Mouse (Mus musculus): ENCODE results near the gene Plet1. TPM values are rescaled to one million over a fixed set of nuclear protein-coding genes. Genes with fewer than 3 reads are reported as not detected.

Plet1 gene
- not detected in 2 replicates for polyA plus RNA-seq (2012; ENCODE audit: low replicate concordance)

DNA sequence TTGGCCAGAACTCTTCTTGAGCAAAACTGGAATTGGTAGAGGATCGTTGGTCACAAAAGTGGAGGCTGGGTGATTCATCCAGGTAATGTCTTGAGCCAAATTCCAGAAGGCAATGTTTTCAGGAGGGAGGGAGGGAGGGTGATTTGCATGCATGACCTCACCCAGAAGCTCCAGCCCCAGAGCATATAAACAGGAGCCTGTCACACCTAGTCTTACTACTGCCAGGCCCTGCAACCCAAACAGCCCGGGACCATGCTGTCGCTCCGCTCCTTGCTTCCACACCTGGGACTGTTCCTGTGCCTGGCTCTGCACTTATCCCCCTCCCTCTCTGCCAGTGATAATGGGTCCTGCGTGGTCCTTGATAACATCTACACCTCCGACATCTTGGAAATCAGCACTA lies at the start of gene Plet1:
Gene Plet1 (plus strand): TSS at position 215 of the 400 bp plus-strand sequence.

GRCm38 (mm10) chr9:50528293-50528892 lies 34.1 kb downstream of the Plet1 start, which contains the start of gene Pts:
Gene Pts, minus strand, starts transcription at chr9:50528724.

DNA sequence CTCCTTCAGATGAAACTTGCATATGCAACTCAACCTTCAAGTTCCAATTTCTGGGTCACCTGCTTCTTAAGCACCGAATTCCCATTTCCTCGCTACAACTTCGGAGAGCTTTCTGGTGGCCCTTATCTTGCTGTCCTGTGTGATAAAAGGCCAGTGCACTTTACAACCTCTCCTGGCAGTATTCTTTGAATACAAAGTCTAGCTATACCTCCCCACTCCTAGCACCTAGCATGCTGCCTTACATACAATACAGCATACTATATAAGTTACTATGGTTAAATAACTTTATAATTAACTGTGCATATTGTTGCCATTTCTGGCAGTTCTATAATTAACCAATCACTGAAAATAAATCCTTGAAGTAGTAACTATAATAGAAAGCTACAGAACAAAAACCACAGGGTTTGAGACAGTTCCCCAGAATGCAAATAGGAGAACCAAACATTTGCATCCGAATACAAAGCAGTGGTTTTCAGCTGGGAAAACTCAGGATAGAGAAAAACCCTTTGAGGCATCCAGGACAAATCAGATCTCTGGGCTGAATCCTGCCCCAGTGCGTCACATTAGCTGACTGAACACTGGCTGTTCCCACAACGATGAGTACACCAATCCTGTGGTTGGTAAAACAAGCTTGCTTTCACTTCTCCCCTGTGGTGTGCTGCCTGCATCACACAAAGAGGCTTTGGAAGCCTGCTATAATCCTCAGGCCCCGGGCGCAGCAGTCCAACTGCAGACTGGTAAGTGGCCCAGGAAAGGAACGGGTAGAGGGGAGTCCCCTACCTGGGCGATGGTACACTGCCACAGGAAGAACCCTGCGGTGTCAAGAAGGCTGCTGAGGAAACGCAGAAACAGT lies 60.1 kb downstream of the Plet1 start, which contains the start of gene Il18:
Gene Il18 (plus strand): TSS at position 587 of the 853 bp plus-strand sequence.

DNA sequence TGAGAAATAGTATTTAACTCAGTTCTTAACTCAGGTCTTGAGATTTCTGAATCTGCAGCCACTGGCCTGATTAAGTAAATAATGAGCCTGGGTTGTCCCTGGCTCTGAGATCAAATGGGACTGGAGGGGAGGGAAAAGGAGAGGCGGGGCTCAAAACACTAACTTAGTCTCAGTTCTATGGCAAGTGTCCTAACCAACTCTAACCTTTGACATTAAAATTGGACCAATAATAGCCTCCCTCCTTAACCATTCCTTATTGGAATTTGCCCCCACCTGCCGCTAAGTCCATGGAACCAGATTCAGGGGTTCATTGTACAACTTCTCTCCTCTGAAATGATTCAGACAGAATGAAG lies 60.7 kb downstream of the Plet1 start, which contains the start of gene Bco2:
Gene Bco2 (minus strand): TSS at position 88 of the 353 bp plus-strand sequence.

Other genes with a start within 250 kb of the Plet1 start
- 0.93 and 13.4 TPM in 2 replicates for gene Rpl10-ps3, start 149.6 kb upstream of the Plet1 start, polyA plus RNA-seq (2012; ENCODE audit: low replicate concordance)
- 3.7 and 9.6 TPM in 2 replicates for gene Pts, start 34.2 kb downstream of the Plet1 start, polyA plus RNA-seq (2012; ENCODE audit: low replicate concordance)
- 2.0 TPM in 1 of 2 replicates, not detected in the other for gene Il18, start 60.3 kb downstream of the Plet1 start, polyA plus RNA-seq (2012; ENCODE audit: low replicate concordance)
- not detected in 2 replicates for gene Bco2, start 60.7 kb downstream of the Plet1 start, polyA plus RNA-seq (2012; ENCODE audit: low replicate concordance)
- gene Tex12, start 66.8 kb downstream of the Plet1 start, polyA plus RNA-seq (2012; ENCODE audit: low replicate concordance): not detected in 2 replicates
- 4.9 and 64.9 TPM in 2 replicates for gene Sdhd, start 109.3 kb downstream of the Plet1 start, polyA plus RNA-seq (2012; ENCODE audit: low replicate concordance)
- 3.2 and 17.7 TPM in 2 replicates for gene Timm8b, start 109.4 kb downstream of the Plet1 start, polyA plus RNA-seq (2012; ENCODE audit: low replicate concordance)
- gene Pih1d2, start 122.8 kb downstream of the Plet1 start, polyA plus RNA-seq (2012; ENCODE audit: low replicate concordance): 0.17 TPM in 1 of 2 replicates, not detected in the other
- 5.4 and 6.9 TPM in 2 replicates for gene Nkapd1, start 122.9 kb downstream of the Plet1 start, polyA plus RNA-seq (2012; ENCODE audit: low replicate concordance)
- 59.9 and 70.1 TPM in 2 replicates for gene Dlat, start 165.3 kb downstream of the Plet1 start, polyA plus RNA-seq (2012; ENCODE audit: low replicate concordance)
- gene Dixdc1, start 245.0 kb downstream of the Plet1 start, polyA plus RNA-seq (2012; ENCODE audit: low replicate concordance): not detected in 2 replicates